Mouse (Mus musculus) megakaryocyte, embryonic 14.5 days (primary cell): ENCODE results near the gene Prl3c1. TPM values are rescaled to one million over a fixed set of nuclear protein-coding genes. Genes with fewer than 3 reads are reported as not detected.
"Not testable (repeated sequence)": the region's sequence is repeated elsewhere in the genome, so short reads cannot be mapped to it uniquely, and the experiment has no call there.

Source experiments
- H3K27me3 ChIP-seq: replicated peaks from 2 replicates; pipeline ENCODE3; 2012; ENCODE audit warnings: inconsistent platforms
- H3K36me3 ChIP-seq: replicated peaks from 2 replicates; pipeline ENCODE3; 2012; ENCODE audit warnings: low read length, inconsistent platforms, mixed read lengths
- H3K4me1 ChIP-seq: 2 replicates; pipeline ENCODE4 v1.6.1; 2012; ENCODE audit warnings: inconsistent platforms
- H3K4me3 ChIP-seq: replicated peaks from 2 replicates; pipeline ENCODE3; 2012; ENCODE audit warnings: moderate library complexity, mild to moderate bottlenecking, inconsistent platforms
- H3K9me3 ChIP-seq: 2 replicates; pipeline ENCODE4 v1.6.1; 2012; ENCODE audit warnings: inconsistent platforms
- FLI1 ChIP-seq: IDR thresholded peaks from 2 replicates; pipeline ENCODE4 v1.6.1; 2012; ENCODE audit warnings: low read length, inconsistent platforms, mixed read lengths
- GATA1 ChIP-seq: IDR thresholded peaks from 3 replicates; pipeline ENCODE4 v1.6.1; 2012; ENCODE audit warnings: mixed read lengths, low read length, inconsistent platforms, borderline replicate concordance
- polyA plus RNA-seq: library from polyadenylated mRNA; stranded (reverse); fragments of >175 nt; gene quantifications from 2 replicates; pipeline ENCODE4 v1.2.3, GENCODE M21; 2012; ENCODE audit warnings: low replicate concordance; ENCODE audit not compliant: insufficient read depth

Gene Prl3c1
- polyA plus RNA-seq: not detected in 2 replicates

DNA sequence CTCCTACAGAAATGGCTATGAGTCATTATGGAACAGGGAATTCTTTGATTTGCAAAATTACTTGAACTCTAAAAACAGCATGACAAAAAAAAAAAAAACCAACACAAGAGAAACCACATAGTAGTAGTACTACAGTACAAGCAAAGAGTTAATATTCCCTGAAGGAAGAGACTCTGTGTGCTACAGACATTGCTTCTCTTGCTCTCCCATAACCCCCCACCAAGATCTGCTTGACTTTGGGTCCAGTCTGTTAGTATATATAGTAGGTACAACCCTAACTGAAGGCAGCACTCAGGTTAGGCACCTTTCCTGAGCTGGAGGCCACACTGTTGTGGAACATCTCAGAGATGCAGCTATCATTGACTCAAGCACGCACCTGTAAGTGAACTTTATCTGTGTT is at the start of gene Prl3c1:
Gene Prl3c1 (plus strand): TSS at position 301 of the 400 bp plus-strand sequence.
- H3K36me3 ChIP-seq: no peaks in the 10 kb centered on the region
- peaks cover 10% of the 10 kb centered on the region; the same call in 1 of the 2 replicates for H3K9me3 ChIP-seq
- no peak within 1 kb of the TSS for H3K4me3 ChIP-seq
- no peak for TF ChIP-seq GATA1
- TF ChIP-seq FLI1: no peak
- no peaks in the 10 kb centered on the region for H3K27me3 ChIP-seq
- no peaks in the 10 kb centered on the region for H3K4me1 ChIP-seq

DNA sequence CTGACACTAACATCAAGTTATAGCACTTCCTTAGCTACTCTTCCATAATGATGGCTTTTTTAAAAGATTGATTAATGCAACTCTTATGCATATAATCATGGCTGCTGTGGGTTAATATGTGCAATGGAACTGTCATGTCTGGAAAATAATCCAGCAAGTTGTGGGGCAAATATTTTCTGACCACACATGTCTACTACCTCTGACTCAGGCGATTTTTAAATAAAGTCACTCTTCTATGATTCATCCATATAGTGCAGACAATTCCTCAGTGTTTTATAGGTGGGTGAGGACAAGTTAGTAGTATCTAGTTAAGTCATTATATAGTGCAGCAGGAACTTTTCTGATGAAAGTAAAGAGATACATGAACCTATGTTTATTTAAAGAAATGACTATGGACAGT is 48.2 kb upstream of the Prl3c1 start:
- no peak for TF ChIP-seq FLI1
- no peak for TF ChIP-seq GATA1
- Histone ChIP-seq H3K27me3 (no peaks in the 10 kb centered on the region), H3K4me3 (no peak overlapping the region), H3K9me3 (no peaks in the 10 kb centered on the region), H3K4me1 (no peaks in the 10 kb centered on the region), H3K36me3 (no peaks in the 10 kb centered on the region)

DNA sequence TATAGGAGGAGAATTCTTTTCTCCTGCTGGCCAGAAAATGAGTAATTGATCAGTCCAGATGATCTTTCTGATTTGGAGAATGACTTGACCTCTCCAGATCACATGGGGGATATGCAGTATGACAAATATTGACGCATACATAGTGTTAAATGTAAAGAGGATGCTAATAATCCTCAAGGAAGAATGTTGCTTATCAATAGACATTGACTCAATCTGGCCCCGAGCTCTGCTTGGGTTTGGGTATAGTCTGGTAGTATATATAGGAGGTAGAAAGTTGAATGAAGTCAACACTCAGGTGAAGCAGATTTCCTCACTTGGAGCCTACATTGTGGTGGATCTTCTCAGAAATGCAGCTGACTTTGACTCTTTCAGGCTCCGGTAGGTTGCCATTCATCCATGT is 40.0 kb upstream of the Prl3c1 start, which contains the start of gene Prl3d3:
Gene Prl3d3 (plus strand): TSS at position 301 of the 400 bp plus-strand sequence.
- not testable (repeated sequence) for H3K36me3 ChIP-seq

DNA sequence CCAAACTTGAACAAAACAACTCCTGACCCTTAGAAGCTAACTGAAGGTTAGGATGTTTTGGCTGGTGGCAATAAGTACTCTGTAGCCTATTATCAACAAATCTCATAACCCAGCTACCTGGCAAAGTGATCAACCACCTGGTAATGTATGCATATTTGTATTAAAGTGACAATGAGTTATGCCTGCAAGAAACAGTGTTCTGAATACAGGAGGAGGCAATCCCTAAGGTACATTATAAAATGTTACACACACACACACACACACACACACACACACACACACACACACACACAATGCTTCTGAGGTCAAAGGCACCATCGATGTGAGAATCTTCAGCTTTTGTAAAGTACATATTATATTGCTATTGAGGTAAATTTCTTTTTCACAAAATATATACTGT is 45.1 kb downstream of the Prl3c1 start, which contains the start of gene Prl3b1:
Gene Prl3b1 (plus strand): TSS at position 301 of the 400 bp plus-strand sequence.
- H3K4me3 ChIP-seq: no peak within 1 kb of the TSS
- no peaks in the 10 kb centered on the region for H3K9me3 ChIP-seq
- H3K27me3 ChIP-seq: no peaks in the 10 kb centered on the region
- TF ChIP-seq FLI1: no peak
- no peak for TF ChIP-seq GATA1
- no peaks in the 10 kb centered on the region for H3K36me3 ChIP-seq
- H3K4me1 ChIP-seq: peaks cover 16% of the 10 kb centered on the region; the same call in 1 of the 2 replicates

More for the DNA sequence above, 40.0 kb upstream of the Prl3c1 start, which contains the start of gene Prl3d3:
- H3K4me3 ChIP-seq, H3K4me1 ChIP-seq, H3K9me3 ChIP-seq, H3K27me3 ChIP-seq: not testable (repeated sequence)

Other genes with a start within 250 kb of the Prl3c1 start
- gene Prl, start 139.1 kb upstream of the Prl3c1 start, polyA plus RNA-seq: not detected in 2 replicates
- gene Prl3d1, start 102.5 kb upstream of the Prl3c1 start, polyA plus RNA-seq: not detected in 2 replicates
- not detected in 2 replicates for gene Prl3d2, start 75.0 kb upstream of the Prl3c1 start, polyA plus RNA-seq
- not detected in 2 replicates for gene Prl3d3, start 39.9 kb upstream of the Prl3c1 start, polyA plus RNA-seq
- not detected in 2 replicates for gene Prl3b1, start 45.2 kb downstream of the Prl3c1 start, polyA plus RNA-seq
- gene Prl3a1, start 62.8 kb downstream of the Prl3c1 start, polyA plus RNA-seq: not detected in 2 replicates
- not detected in 2 replicates for gene Prl6a1, start 116.0 kb downstream of the Prl3c1 start, polyA plus RNA-seq
- gene Prl8a2, start 149.0 kb downstream of the Prl3c1 start, polyA plus RNA-seq: not detected in 2 replicates
- gene Prl2b1, start 194.2 kb downstream of the Prl3c1 start, polyA plus RNA-seq: not detected in 2 replicates
- gene Prl8a6, start 242.0 kb downstream of the Prl3c1 start, polyA plus RNA-seq: not detected in 2 replicates